ENCODE assay signal across 8 mouse cellular contexts in the genomic region with DNA sequence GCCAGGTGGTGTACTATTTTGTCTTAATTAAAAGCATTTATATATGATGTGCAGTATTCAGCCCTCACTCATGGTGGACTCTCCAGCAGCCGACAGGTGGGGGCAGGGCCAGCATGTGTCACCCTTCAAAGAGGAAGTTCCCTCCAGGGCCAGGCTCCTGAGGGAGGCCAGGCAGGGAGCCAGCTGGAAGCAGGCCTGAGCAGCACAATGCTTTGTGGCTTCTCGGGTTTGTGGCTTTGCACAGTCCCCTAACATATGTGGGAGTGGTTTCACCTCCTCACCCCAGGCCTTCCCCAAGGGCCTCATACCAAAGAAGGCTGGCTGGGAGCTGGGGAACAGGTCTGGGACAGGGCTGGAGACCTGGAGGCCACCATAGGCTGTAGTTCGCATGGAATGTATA.
DNase-seq lines count a peak whose midpoint lies in the region; ATAC-seq lines count a peak whose summit lies in the region.

No protein-coding gene starts in this region.

- no peak overlapping the region for H3K4me2 ChIP-seq in heart, embryonic 16.5 days (ENCODE audit: low read depth, low read length)
- H3K4me2 ChIP-seq in neural tube, embryonic 14.5 days (ENCODE audit: low read depth, low read length) = no peak overlapping the region

- WGBS in heart, embryonic 16.5 days = 19% methylated on average over 3 of the region's 3 CpGs
- 47% methylated on average over 3 of the region's 3 CpGs for WGBS in neural tube, embryonic 14.5 days

- ATAC-seq in heart, embryonic 16.5 days (replicated peaks; ENCODE audit: extremely low read depth, insufficient read depth, low FRiP score) = peak; percentile 93
- ATAC-seq in neural tube, embryonic 14.5 days (ENCODE audit: low read depth) = peak; percentile 51; the same call in 1 of the 2 replicates

- no peaks in the 10 kb centered on the region for H3K27me3 ChIP-seq in heart, embryonic 16.5 days (ENCODE audit: control insufficient read depth, insufficient read depth, low read length)
- H3K27me3 ChIP-seq in neural tube, embryonic 14.5 days (ENCODE audit: control insufficient read depth, insufficient read depth, low read length) = no peaks in the 10 kb centered on the region

- no peak overlapping the region for H3K9ac ChIP-seq in heart, embryonic 16.5 days (ENCODE audit: low read length)
- no peak overlapping the region for H3K9ac ChIP-seq in neural tube, embryonic 14.5 days (replicated peaks; ENCODE audit: low read depth, low read length)

- peaks cover 6% of the 10 kb centered on the region; the same call in 1 of the 2 replicates for H3K36me3 ChIP-seq in heart, embryonic 16.5 days (ENCODE audit: control insufficient read depth, insufficient read depth)
- H3K36me3 ChIP-seq in neural tube, embryonic 14.5 days (ENCODE audit: control insufficient read depth, insufficient read depth, low read length) = no peaks in the 10 kb centered on the region

- no peak overlapping the region for H3K4me3 ChIP-seq in heart, embryonic 16.5 days (ENCODE audit: low read length)
- no peak overlapping the region for H3K4me3 ChIP-seq in neural tube, embryonic 14.5 days (ENCODE audit: low read depth, low read length)

- H3K9me3 ChIP-seq in heart, embryonic 16.5 days (replicated peaks; ENCODE audit: control insufficient read depth, low read length) = no peaks in the 10 kb centered on the region
- H3K9me3 ChIP-seq in neural tube, embryonic 14.5 days (ENCODE audit: control insufficient read depth, low read length) = no peaks in the 10 kb centered on the region

- peak; percentile 59 to 70 for DNase-seq in cerebellum, postnatal 10 days
- DNase-seq in cerebellum, adult 9-11 months = no peak
- DNase-seq in urinary bladder, postnatal 14 days (ENCODE audit: low spot score) = peak; percentile 69
- no peak for DNase-seq in urinary bladder, adult 2 months (ENCODE audit: low spot score)
- peak; percentile 84 for DNase-seq in kidney, postnatal 10 days
- no peak for DNase-seq in frontal cortex, postnatal 36 days (ENCODE audit: low spot score in 2 of 2)

- peak overlapping the region; percentile 74 for H3K27ac ChIP-seq in heart, embryonic 16.5 days (ENCODE audit: low read length)
- H3K27ac ChIP-seq in neural tube, embryonic 14.5 days (ENCODE audit: low read depth, low read length) = no peak overlapping the region

- peaks cover 29% of the 10 kb centered on the region for H3K4me1 ChIP-seq in heart, embryonic 16.5 days (ENCODE audit: control insufficient read depth, insufficient read depth, low read length)
- no peaks in the 10 kb centered on the region for H3K4me1 ChIP-seq in neural tube, embryonic 14.5 days (ENCODE audit: control insufficient read depth, insufficient read depth, low read length)

Comparison
In these comparisons a context has a peak if more than half of its experiments do, and no peak if none do; other contexts are left out.
1. DNase-seq: peak in cerebellum, postnatal 10 days (2 of 2), urinary bladder, postnatal 14 days (single experiment) and kidney, postnatal 10 days (single experiment); none in cerebellum, adult 9-11 months (single experiment), urinary bladder, adult 2 months (single experiment) and frontal cortex, postnatal 36 days (0 of 2).